Mouse (Mus musculus) lung, postnatal 0 days (tissue): ENCODE data around the gene Draxin.
A peak's percentile ranks its signal among the peaks of the same experiment; 100 is the strongest.

Source experiments
- CTCF ChIP-seq: IDR thresholded peaks from 2 replicates; pipeline ENCODE4 v1.5.1; 2016; ENCODE audit warnings: antibody characterized with exemption, mild to moderate bottlenecking
- EP300 ChIP-seq: IDR thresholded peaks from 2 replicates; pipeline ENCODE4 v1.6.1; 2016; ENCODE audit warnings: antibody characterized with exemption, mild to moderate bottlenecking, control low read depth

- TF ChIP-seq CTCF (peak; percentile 100), EP300 (no peak)
These were observed 15.6 kb downstream of the Draxin start for GRCm38 (mm10) chr4:148114758-148115391.
